Mouse (Mus musculus) limb, embryonic 11.5 days (tissue): ENCODE data around the gene Acp2. TPM values are rescaled to one million over a fixed set of nuclear protein-coding genes. Genes with fewer than 3 reads are reported as not detected.
A peak's percentile ranks its signal among the peaks of the same experiment; 100 is the strongest.

ENCODE experiments used
- ATAC-seq: fragments of 200-750 bp; cut with Nextera tagmentation; 2 replicates; pipeline ENCODE4 v1.8.0; 2017; ENCODE audit warnings: low read depth; ENCODE audit not compliant: insufficient number of reproducible peaks, low FRiP score, low TSS enrichment
- DNase-seq: peaks from one replicate; pipeline ENCODE4 v3.0.0-alpha.2; 2015; ENCODE audit warnings: low spot score
- H3K27ac ChIP-seq: fragments of 300-500 bp; sonication (generic); replicated peaks from 2 replicates; pipeline ENCODE4 v1.5.1; 2014; ENCODE audit warnings: low read depth, mild to moderate bottlenecking, low read length
- H3K27me3 ChIP-seq: fragments of 300-500 bp; sonication (generic); 2 replicates; pipeline ENCODE4 v1.6.1; 2014; ENCODE audit warnings: mild to moderate bottlenecking, low read length, mixed read lengths; ENCODE audit not compliant: control insufficient read depth, insufficient read depth
- H3K36me3 ChIP-seq: fragments of 300-500 bp; sonication (generic); 2 replicates; pipeline ENCODE4 v1.6.1; 2014; ENCODE audit warnings: mild to moderate bottlenecking, low read length, moderate library complexity, mixed read lengths; ENCODE audit not compliant: control insufficient read depth, insufficient read depth
- H3K4me1 ChIP-seq: fragments of 300-500 bp; sonication (generic); 2 replicates; pipeline ENCODE4 v1.6.1; 2014; ENCODE audit warnings: low read length, mixed read lengths; ENCODE audit not compliant: control insufficient read depth, insufficient read depth
- H3K4me2 ChIP-seq: fragments of 300-500 bp; sonication (generic); 2 replicates; pipeline ENCODE4 v1.6.1; 2014; ENCODE audit warnings: low read depth, mild to moderate bottlenecking, moderate library complexity; ENCODE audit not compliant: severe bottlenecking
- H3K4me3 ChIP-seq: fragments of 300-500 bp; sonication (generic); 2 replicates; pipeline ENCODE4 v1.5.1; 2014; ENCODE audit warnings: low read depth, low read length
- H3K9ac ChIP-seq: fragments of 300-500 bp; sonication (generic); 2 replicates; pipeline ENCODE4 v1.6.1; 2014; ENCODE audit warnings: mild to moderate bottlenecking, low read length
- H3K9me3 ChIP-seq: fragments of 300-500 bp; sonication (generic); 2 replicates; pipeline ENCODE4 v1.6.1; 2016; ENCODE audit warnings: low read length; ENCODE audit not compliant: control insufficient read depth
- WGBS: fragments of 180-500 bp; shearing (Covaris S2); extraction: QIAGEN DNeasy Blood & Tissue Kit; methylation state at CpG from one replicate; pipeline ENCODE4 v1.1.7; 2014; 5-methylcytosine and 5-hydroxymethylcytosine counted together
- polyA plus RNA-seq: library from polyadenylated mRNA; unstranded; fragments of >200 nt; fragmentation: Nextera tagmentation; extraction: Ambion mirVana; gene quantifications from 2 replicates; pipeline ENCODE4 v1.2.1, GENCODE M21; 2014

The Acp2 gene
- polyA plus RNA-seq, 1 experiment from 2014 or later: 32.0 TPM

DNA sequence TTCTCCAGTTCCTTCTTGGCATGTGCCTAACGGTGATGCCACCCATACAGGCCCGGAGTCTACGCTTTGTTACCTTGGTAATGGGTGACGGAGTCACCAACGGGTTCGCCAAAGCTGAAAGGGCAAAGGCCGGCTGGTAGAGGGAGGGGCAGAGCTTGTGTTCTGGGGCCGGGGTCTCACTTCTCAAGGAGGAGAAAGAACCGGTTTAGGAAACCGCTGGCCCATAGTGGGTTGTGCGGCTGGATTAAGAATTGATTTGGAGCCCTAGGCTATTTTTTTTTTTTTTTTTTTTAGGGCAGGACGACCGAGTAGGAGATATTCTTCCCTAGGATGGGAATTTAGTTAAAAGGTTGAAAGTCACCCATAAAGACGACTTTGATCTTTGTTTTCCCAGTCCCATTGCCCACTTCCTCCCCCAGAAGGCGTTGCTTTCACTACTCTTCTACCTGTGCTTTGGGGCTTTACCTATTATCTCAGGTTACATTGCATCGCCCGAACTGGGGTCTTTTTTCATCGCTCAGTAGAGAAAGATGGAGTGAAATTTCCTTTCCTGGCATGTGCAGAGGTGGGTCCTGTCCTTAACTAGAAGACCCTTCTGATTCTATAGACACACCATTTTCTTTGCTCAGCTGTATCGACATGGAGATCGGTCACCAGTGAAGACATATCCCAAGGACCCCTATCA, 429 bp downstream of the Acp2 start:
- 12% methylated on average over 20 of the region's 20 CpGs for WGBS
- peak overlapping the region; percentile 48 for H3K27ac ChIP-seq
- peak overlapping the region; percentile 62 for H3K9ac ChIP-seq
- peak overlapping the region; percentile 55 for H3K4me2 ChIP-seq
- peaks cover 6% of the 10 kb centered on the region for H3K4me1 ChIP-seq
- peak; percentile 52; the same call in 1 of the 2 replicates for ATAC-seq
- no peaks in the 10 kb centered on the region for H3K9me3 ChIP-seq
- H3K27me3 ChIP-seq: no peaks in the 10 kb centered on the region
- DNase-seq: no peak
- H3K36me3 ChIP-seq: peaks cover 11% of the 10 kb centered on the region; the same call in 1 of the 2 replicates
- peak overlapping the region; percentile 56 for H3K4me3 ChIP-seq

DNA sequence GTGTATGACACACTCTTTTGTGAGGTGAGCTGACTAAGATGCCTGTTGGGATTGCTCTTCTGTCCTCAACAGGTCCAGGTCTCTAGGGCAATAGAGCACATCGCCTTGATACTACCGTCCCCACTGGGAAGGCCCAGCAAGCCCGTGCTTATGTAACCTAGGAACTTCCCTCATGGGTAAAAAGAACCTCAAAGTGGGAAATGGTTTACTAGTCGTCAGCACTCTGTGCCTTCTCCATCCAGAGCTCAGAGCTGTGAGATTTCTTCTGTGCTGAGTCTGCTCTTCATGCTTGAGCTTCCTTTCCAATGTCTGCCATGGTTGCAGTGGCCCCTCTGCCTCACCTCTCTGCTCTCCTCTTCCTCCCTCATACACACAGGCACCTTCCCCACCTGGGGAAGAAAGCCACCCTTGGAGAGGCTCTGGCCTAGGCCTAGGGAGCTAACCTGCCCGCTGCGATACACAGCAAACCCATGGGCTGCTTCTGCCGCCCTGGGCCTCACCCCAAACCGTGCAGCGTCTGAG, 3.6 kb downstream of the Acp2 start:
- H3K4me1 ChIP-seq: peaks cover 6% of the 10 kb centered on the region
- H3K27me3 ChIP-seq: no peaks in the 10 kb centered on the region
- no peak for ATAC-seq
- H3K9me3 ChIP-seq: no peaks in the 10 kb centered on the region
- H3K36me3 ChIP-seq: peaks cover 23% of the 10 kb centered on the region; the same call in 1 of the 2 replicates
- WGBS: 89% methylated on average over 9 of the region's 9 CpGs
- H3K27ac ChIP-seq: no peak overlapping the region
- no peak for DNase-seq
- H3K9ac ChIP-seq: no peak overlapping the region
- H3K4me3 ChIP-seq: no peak overlapping the region
- H3K4me2 ChIP-seq: no peak overlapping the region

DNA sequence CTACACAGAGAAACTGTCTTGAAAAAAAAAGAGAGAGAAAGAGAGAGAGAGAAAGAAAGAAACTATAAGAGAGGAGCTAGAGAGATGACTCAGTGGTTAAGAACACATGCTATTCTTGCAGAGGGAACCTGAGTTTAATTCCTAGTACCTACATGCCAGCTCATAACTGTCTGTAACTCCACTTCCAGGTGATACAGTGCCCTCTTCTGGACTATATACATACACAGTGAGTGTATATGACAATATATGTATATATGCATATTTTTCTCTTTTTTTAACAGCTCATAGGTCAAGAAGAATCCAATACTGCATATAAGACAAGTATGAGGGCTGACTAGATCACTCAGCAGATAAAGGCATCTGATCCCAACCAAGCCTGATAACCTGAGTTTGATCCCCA, 10.6 kb downstream of the Acp2 start:
- Histone ChIP-seq H3K27ac (no peak overlapping the region), H3K36me3 (peaks cover 14% of the 10 kb centered on the region; the same call in 1 of the 2 replicates), H3K9ac (no peak overlapping the region), H3K4me3 (no peak overlapping the region), H3K4me2 (no peak overlapping the region), H3K27me3 (no peaks in the 10 kb centered on the region), H3K4me1 (no peaks in the 10 kb centered on the region), H3K9me3 (no peaks in the 10 kb centered on the region)
- ATAC-seq (no peak), DNase-seq (no peak)

DNA sequence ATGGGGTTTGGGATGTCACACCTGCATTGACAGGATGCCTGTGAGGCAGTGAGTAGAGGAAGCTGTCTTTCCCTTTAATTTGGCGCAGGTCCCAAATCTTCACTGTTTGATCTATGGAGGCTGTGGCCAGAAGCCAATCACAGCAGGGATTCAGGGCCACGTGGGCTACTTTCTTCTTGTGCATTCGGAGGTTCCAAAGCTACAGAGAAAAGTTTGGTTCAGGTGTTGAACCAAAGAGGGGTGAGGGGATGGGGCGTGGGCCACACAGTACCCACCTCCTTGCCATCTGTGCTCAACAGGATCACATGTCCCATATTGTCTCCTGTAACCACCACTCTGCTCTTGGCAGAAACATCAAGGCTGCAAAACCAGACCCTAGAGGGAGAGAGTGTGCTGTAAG, 14.3 kb downstream of the Acp2 start:
- Histone ChIP-seq H3K9me3 (no peaks in the 10 kb centered on the region), H3K4me3 (no peak overlapping the region), H3K27ac (no peak overlapping the region), H3K27me3 (no peaks in the 10 kb centered on the region), H3K4me1 (no peaks in the 10 kb centered on the region), H3K36me3 (peaks cover 4% of the 10 kb centered on the region; the same call in 1 of the 2 replicates), H3K9ac (no peak overlapping the region), H3K4me2 (no peak overlapping the region)
- 79% methylated on average over 4 of the region's 4 CpGs for WGBS
- ATAC-seq (no peak), DNase-seq (no peak)

DNA sequence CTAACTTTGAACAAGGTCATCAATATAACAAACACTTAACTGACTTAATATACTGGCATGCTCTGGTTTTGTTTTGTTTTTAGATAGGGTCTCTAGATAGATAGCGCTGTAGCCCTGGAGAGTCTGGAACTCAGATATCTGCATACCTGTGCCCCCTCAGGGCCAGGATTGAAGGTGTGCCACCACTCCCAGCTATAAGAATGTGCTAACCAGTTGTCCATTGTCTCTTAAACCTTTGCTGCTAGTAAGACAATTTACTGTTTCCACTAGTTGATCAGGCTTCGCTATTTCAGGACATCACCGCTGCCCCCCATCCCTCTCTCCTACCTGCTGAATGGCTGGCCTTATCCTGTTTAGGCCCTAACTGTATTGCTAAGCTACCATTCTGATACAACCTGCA, 17.8 kb downstream of the Acp2 start:
- H3K27me3 ChIP-seq: no peaks in the 10 kb centered on the region
- over 99% methylated on average over 3 of the region's 3 CpGs for WGBS
- H3K9me3 ChIP-seq: no peaks in the 10 kb centered on the region
- H3K36me3 ChIP-seq: no peaks in the 10 kb centered on the region
- no peak overlapping the region for H3K9ac ChIP-seq
- no peak overlapping the region for H3K4me3 ChIP-seq
- no peak overlapping the region for H3K27ac ChIP-seq
- ATAC-seq (no peak), DNase-seq (no peak)
- no peak overlapping the region for H3K4me2 ChIP-seq
- no peaks in the 10 kb centered on the region for H3K4me1 ChIP-seq

DNA sequence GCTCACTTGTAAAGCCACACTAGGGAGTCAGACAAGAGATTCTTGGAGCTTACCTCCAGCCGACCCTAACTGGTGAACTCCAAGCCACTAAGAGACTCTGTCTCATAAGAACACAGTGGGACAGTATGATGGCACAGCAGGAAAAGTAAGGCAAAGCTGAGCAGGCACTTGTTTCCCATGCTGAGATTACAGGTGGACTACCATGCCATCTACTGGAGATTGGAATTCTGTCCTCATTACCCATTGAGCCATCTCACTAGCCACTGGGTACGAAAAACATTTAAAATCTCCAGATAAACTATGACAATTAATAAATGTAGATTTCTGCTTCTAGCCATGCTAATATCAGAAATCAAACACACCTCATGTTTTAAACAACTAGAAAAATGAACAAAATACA, 20.9 kb downstream of the Acp2 start:
- no peak overlapping the region for H3K4me2 ChIP-seq
- 79% methylated on average over 2 of the region's 2 CpGs for WGBS
- no peak overlapping the region for H3K9ac ChIP-seq
- no peak overlapping the region for H3K27ac ChIP-seq
- no peaks in the 10 kb centered on the region for H3K4me1 ChIP-seq
- ATAC-seq (no peak), DNase-seq (no peak)
- no peaks in the 10 kb centered on the region for H3K36me3 ChIP-seq
- no peaks in the 10 kb centered on the region for H3K9me3 ChIP-seq
- no peaks in the 10 kb centered on the region for H3K27me3 ChIP-seq
- H3K4me3 ChIP-seq: no peak overlapping the region

DNA sequence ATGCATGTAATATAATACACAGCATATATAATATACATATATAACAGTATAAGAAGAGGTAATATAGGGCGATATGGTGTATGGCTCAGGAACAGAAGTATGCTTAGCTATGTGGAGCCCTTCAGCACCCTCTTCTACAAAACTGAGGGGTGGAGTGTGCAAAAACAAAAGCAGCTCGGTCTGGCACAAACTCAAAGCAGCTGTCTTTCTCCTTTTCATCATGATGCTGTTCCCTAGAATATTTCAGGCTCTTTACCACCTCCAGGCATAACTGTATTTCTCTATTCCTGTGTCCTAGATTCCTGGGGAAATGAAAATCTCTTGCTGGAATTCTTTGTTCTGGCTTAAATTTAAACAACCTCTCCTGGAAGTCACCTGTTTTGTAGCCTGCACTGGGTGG, 27.1 kb downstream of the Acp2 start:
- Histone ChIP-seq H3K36me3 (no peaks in the 10 kb centered on the region), H3K4me2 (no peak overlapping the region), H3K4me3 (no peak overlapping the region), H3K27me3 (no peaks in the 10 kb centered on the region), H3K9me3 (no peaks in the 10 kb centered on the region), H3K4me1 (no peaks in the 10 kb centered on the region), H3K9ac (no peak overlapping the region), H3K27ac (no peak overlapping the region)
- ATAC-seq: no peak
- 75% methylated on average over 2 of the region's 2 CpGs for WGBS
- no peak for DNase-seq

DNA sequence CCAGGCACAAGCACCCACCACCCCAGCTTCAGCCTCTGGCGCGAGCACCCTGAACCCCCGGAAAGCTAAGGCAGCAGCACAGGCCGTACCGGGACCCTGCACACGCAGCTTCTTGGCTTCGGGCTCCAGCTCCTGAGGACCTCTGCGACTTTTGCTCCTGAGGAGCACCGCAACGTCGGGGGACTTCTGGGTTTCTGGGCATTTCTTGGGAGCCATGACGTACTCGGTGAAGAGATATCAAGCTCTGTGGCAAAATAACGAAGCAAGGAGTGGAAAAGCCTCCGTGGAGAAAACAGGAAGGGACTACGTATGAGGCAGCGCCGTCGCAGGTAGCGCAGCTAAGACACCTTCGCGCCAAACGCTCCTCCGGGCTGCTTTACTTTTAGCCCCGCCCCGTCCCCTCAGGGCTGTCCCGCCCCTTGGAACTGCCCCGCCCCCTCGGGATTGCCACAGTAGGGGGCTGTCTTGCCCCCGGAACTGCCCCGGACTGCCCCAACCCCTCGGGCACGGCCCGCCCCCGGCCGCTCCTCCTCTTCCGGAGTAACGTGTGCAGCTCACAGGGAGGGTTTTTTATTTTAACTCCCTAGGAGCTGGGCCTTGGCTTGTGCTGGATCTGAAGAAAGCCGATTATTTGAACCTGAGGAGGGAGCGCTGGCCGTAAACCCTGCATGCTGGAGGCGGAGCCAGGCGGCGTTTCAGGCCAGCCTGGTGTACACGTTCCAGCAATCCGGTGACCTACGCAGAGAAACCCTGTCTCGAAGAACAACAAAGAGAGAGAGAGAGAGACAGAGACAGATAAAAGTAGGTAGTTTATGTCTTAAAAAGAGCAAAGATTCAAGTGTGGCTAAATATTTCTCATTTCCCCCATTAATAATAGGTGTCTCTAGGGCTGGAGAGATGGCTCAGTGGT, 34.2 kb downstream of the Acp2 start, which contains the start of gene Ddb2:
TSS of gene Ddb2 (minus strand) at position 382 of the 910 bp plus-strand sequence.
- no peaks in the 10 kb centered on the region for H3K4me1 ChIP-seq
- no peaks in the 10 kb centered on the region for H3K9me3 ChIP-seq
- peak within 1 kb of the TSS; percentile 77 for H3K4me2 ChIP-seq
- H3K9ac ChIP-seq: peak within 1 kb of the TSS; percentile 68
- no peaks in the 10 kb centered on the region for H3K27me3 ChIP-seq
- 1% methylated on average over 48 of the region's 48 CpGs for WGBS
- H3K4me3 ChIP-seq: peak within 1 kb of the TSS; percentile 52
- H3K36me3 ChIP-seq: no peaks in the 10 kb centered on the region
- peak within 1 kb of the TSS; percentile 79 for H3K27ac ChIP-seq
- DNase-seq (peak; percentile 98), ATAC-seq (peak; percentile 99)
